ENCODE assay signal across 23 mouse cellular contexts in genomic region chr5:145433688-145434087, GRCm38 (mm10). TPM values are rescaled to one million over a fixed set of nuclear protein-coding genes. Genes with fewer than 3 reads are reported as not detected.
"Had no signal": no experiment of that assay in that cellular context is flagged by ENCODE, and none has a peak within 500 bp of the region (broad histone marks: within the 10 kb centered on the region; RNA-seq: fewer than 3 reads in every experiment).

No protein-coding gene starts in this region.

- H3K4me2 ChIP-seq: lung, embryonic 14.5 days; midbrain, embryonic 12.5 days; neural tube, embryonic 13.5 days; stomach, embryonic 15.5 days had no signal

- ATAC-seq: midbrain, embryonic 16.5 days had no signal

- H3K9ac ChIP-seq: lung, embryonic 14.5 days; midbrain, embryonic 12.5 days; neural tube, embryonic 13.5 days; stomach, embryonic 15.5 days had no signal

- H3K36me3 ChIP-seq: midbrain, embryonic 10.5 days; midbrain, embryonic 12.5 days; neural tube, embryonic 13.5 days; stomach, embryonic 15.5 days had no signal

- H3K27me3 ChIP-seq: midbrain, embryonic 12.5 days; neural tube, embryonic 13.5 days; stomach, embryonic 15.5 days had no signal

- H3K4me1 ChIP-seq: midbrain, embryonic 10.5 days; midbrain, embryonic 12.5 days; neural tube, embryonic 13.5 days; stomach, embryonic 15.5 days had no signal

- H3K4me3 ChIP-seq: midbrain, embryonic 10.5 days; midbrain, embryonic 12.5 days; myocyte; neural tube, embryonic 13.5 days; stomach, embryonic 15.5 days had no signal

- H3K27ac ChIP-seq: midbrain, embryonic 10.5 days; midbrain, embryonic 12.5 days; neural tube, embryonic 13.5 days; stomach, embryonic 15.5 days; stomach, postnatal 0 days had no signal

- H3K9me3 ChIP-seq: stomach, embryonic 15.5 days had no signal

- DNase-seq: lung, embryonic 14.5 days; lung, postnatal 10 days; lung, postnatal 4 days; midbrain, embryonic 14.5 days; right cerebral cortex, postnatal 14 days; thymus, adult 2 months; thymus, postnatal 25 days; thymus, postnatal 4 days had no signal

RNA-seq across cellular contexts. Expression of gene Cyp3a16, which starts 35.8 kb away (rescaled TPM):
- total RNA-seq: megakaryocyte, adult 5-6 weeks; megakaryocyte-erythroid progenitor cell, adult 5-6 weeks; neutrophil, adult 5-6 weeks had no signal
- polyA plus RNA-seq: lung, embryonic 14.5 days; lung, embryonic 16.5 days; midbrain, embryonic 10.5 days; midbrain, embryonic 12.5 days; midbrain, embryonic 14.5 days; midbrain, embryonic 16.5 days; myocyte; neural tube, embryonic 11.5 days; neural tube, embryonic 13.5 days; spleen, adult 2 months; testis, adult 2 months; thymus, adult 2 months; urinary bladder, adult 2 months had no signal
